Mouse (Mus musculus) brain, embryonic 14.5 days (tissue): ENCODE results near the gene Nit2. TPM values are rescaled to one million over a fixed set of nuclear protein-coding genes. Genes with fewer than 3 reads are reported as not detected.
A peak's percentile ranks its signal among the peaks of the same experiment; 100 is the strongest.
"Not testable (repeated sequence)": the region's sequence is repeated elsewhere in the genome, so short reads cannot be mapped to it uniquely, and the experiment has no call there.

Source experiments
- DNase-seq: peaks from one replicate; pipeline ENCODE4 v3.0.0-alpha.2; 2011; ENCODE audit warnings: low read depth
- CTCF ChIP-seq: fragments of 200-500 bp; IDR thresholded peaks from 2 replicates; pipeline ENCODE4 v1.5.1; 2012; ENCODE audit warnings: inconsistent platforms, mild to moderate bottlenecking, moderate library complexity, borderline replicate concordance; ENCODE audit not compliant: insufficient read depth, insufficient read length; ENCODE audit errors: extremely low read depth
- POLR2A ChIP-seq: fragments of 200-500 bp; IDR thresholded peaks from 2 replicates; pipeline ENCODE4 v1.6.1; 2012; ENCODE audit warnings: mild to moderate bottlenecking, inconsistent platforms, borderline replicate concordance; ENCODE audit not compliant: poor library complexity, insufficient read depth, insufficient read length, severe bottlenecking; ENCODE audit errors: extremely low read depth
- polyA plus RNA-seq: library from polyadenylated mRNA; depleted of rRNA; stranded (reverse); fragments of >200 nt; gene quantifications from 2 replicates; pipeline ENCODE4 v1.2.3, GENCODE M21; 2012

Gene Nit2
- polyA plus RNA-seq, 1 experiment: 20.9 TPM

DNA sequence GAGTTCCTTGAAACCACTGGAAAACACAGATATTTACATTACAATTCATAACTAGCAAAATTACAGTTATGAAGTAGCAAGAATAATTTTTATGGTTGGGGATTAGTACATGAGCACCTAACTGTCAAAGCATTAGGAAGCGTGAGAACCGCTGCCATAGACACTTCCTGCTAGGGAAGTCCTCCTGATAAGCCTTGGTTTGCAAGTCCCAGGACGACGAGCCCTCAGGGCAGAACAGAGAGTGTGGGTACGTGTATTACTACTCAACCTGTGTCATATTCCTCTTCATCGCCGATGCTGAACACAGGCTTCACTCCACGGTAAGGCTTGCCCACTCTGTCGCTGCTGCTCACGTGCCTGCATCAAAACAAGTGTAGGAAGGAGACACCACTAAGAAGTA lies 10.5 kb upstream of the Nit2 start:
- DNase-seq: no peak
- no peak for TF ChIP-seq CTCF
- TF ChIP-seq POLR2A: no peak

DNA sequence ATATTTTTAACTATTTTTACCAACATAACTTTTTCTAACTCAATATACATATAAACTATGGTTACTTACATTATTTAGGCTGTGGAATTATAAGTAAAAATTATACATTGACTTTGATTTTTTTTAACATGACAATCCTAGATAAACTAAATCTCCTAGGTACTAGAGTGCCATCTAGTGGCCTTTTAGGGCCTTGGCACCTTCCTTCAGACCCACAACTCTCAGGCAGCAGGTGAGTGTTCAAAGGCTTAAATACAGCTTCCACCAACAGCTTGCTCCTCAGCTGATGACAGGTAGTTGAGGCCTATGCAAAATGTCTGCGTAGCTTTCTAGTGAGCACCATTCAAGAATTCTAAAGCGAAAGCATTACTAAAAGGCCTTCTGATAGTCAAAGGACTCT lies 10.1 kb upstream of the Nit2 start:
- TF ChIP-seq CTCF: peak; percentile 66; the same call in 1 of the 2 replicates
- TF ChIP-seq POLR2A: no peak
- peak; percentile 65 for DNase-seq

DNA sequence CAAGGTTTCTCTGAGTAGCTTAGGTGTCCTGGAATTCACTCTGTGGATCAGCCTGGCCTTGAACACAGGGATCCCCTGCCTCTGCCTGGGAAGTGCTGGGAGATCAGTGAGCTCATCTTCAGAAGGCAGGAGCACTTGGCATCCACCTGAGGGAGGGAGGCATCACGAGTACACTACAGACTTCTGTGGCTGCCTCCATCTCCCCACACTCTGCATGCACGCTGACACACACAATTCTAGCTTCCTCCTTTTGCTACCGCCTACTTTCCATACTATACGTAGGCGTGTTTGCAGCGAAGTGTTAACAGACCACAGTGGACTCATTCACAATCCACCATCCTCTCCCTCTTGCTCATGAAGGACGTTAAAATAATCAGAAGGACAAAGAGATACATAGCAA lies 9.1 kb upstream of the Nit2 start:
- no peak for DNase-seq
- TF ChIP-seq POLR2A (no peak), CTCF (no peak)

DNA sequence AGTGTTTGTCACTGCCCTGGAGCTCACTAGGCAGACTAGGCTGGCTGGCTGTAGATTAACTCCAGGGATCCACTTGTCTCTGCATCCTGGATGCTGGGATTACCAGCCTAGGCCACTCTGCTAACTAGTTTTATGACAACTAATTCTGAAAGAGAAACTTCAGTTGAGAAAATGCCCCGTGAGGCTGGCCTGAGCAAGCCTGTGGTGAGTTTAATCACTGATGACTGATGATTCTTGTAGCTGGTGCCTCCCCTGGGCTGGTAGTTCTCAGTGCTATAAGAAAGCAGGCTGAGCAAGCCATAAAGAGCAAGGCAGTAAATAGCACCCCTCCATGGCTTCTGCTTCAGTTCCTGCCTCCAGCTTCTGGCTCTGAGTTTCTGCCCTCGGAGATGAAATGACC lies 8.6 kb upstream of the Nit2 start:
- no peak for DNase-seq
- TF ChIP-seq POLR2A (no peak), CTCF (no peak)

DNA sequence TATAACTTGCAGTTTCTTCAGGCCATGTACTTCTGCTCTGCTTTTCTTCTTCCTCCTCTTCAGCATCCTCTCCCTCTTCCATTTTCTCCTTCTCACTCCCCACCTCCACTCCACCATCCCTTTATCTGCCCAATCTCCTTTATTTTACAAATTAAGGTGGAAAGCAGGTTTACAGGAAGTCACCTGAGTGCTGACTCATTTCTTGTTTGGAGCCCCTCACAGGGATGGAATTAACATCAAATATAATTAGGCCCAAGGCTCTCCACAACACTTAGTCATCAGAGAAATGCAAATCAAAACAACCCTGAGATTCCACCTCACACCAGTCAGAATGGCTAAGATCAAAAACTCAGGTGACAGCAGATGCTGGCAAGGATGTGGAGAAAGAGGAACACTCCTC lies 7.3 kb upstream of the Nit2 start:
- not testable (repeated sequence) for DNase-seq

DNA sequence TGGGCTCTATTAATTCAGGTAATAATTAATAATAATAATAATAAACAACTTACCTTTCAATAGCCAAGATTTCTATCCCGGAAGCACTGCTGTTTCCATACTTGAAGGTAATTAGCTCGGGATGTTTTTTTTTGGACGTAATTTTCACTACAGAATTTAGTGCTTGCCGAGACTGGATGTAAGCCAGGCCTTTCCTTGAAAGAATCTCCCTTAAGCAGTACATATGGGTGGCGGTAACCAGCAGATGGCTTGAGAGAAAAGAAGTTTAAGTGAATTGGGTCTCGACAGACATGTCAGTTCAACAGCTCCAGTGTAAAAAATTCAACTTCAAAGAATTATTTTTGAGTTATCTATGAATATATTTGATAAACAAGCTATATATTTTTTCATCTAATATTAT lies 4.4 kb upstream of the Nit2 start:
- peak; percentile 84 for DNase-seq
- TF ChIP-seq POLR2A (no peak), CTCF (no peak)

DNA sequence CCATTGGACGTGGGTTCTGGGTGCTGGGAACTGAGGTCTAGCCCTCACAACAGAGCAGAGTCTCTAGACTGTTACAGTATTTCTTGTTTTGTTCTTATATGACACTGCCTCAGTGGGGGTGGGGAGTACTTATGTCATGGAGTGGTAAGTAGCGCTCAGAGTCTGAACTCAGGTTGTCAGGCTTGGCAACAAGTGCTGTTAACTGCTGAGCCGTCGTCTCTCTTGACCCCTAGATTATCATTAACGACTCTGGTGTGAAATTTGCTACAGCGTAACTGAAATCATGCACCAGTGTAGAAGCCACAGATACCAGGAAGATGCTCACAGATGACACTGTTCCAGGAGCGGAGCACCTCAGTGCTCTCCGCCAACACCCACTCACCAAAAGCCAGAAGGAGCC lies 4.0 kb upstream of the Nit2 start:
- TF ChIP-seq CTCF: no peak
- no peak for TF ChIP-seq POLR2A
- peak; percentile 37 for DNase-seq

DNA sequence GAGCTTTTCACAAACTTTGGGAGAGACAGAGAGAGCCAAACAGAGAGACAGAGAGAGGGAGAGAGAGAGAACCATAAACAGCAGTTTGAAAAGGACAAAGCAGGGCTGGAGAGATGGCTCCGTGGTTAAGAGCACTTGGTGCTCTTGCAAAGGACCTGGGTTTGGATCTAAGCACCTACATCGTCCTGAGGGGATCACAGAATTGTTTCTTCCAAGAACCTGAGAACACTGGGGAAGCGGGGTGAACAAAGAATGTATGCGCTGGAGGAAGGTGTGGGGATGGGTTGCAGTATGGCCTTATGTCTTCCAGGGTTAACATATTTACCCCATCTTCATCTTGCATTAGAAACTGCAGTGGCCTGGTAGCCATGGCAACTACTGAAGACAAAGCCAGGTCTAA lies 1.1 kb upstream of the Nit2 start:
- no peak for DNase-seq
- TF ChIP-seq POLR2A (no peak), CTCF (no peak)

DNA sequence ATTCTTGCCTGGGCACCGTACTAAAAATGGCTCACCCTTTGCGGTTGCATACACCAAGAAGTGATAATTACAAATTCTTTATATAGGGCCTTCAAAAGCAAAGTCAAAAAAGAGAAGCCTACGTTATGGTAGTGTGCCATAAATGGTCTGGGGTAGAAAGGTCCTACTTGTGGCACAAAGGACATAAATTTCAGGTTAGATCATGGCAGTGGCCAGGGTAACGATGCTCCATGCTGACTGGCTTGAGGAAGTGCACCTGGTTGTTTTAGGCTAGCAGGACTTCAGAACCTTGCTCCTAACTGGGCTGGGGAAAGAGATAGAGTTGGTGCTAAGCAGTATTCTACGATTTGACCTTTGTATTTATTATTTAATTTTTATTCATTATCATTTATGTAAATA lies 372 bp upstream of the Nit2 start:
- DNase-seq: no peak
- TF ChIP-seq CTCF: no peak
- no peak for TF ChIP-seq POLR2A

DNA sequence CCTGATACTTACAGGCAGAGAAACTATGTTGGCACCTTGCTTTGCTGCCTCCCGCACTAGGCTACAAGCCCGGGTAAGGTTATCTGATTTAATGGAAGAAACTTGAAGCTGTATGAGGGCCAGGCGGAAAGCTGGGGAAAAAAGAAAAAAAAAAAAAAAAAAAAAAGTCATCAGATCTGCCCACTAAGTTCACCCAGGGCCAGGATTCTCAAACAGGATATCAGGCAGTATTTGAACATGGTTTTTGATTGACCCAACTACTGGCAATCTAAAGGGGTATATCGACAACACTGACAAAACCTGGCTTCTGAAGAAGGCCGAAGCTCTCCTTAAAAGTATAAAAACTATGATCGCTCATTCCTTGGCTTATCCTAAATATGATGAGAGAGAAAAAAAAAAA lies 1.1 kb downstream of the Nit2 start:
- no peak for DNase-seq
- TF ChIP-seq POLR2A (no peak), CTCF (no peak)

DNA sequence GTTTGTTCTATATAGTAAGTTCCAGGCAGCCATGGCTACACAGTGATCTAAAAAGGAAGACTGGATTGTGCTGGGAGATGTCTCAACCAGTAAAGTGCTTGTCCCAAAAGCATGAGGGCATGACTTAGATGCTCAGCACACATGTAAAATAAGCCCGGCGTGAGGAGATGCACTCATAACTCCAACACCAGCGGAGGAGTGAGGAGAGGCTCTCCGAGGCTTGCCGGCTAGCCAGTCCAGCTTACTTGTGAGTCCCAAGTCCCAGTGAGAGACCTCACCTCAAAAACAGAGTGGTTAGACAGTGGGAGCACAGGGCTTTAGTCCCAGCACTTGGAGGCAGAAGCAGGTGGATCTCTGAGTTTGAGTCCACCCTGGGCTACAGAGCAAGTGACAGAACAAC lies 2.0 kb downstream of the Nit2 start:
- no peak for DNase-seq
- TF ChIP-seq CTCF (no peak), POLR2A (no peak)

DNA sequence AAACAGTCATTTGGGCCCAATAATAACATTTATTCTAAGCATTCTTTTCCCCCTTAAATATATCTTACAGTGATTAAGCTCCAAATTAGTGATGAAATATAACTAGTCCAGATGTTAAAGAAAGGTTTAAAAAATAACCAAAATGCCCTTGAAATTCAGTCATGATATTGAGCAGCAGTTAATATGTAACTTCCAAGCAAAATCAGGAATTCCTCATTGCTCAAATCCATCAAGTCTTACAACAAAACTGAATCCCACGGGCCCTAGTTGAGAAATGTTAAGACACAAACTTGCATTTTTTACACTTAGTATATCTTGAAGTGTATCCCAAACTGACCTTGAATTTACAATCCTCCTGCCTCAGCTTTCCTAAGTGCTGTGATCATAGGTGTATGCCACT lies 3.4 kb downstream of the Nit2 start:
- no peak for TF ChIP-seq CTCF
- no peak for TF ChIP-seq POLR2A

DNA sequence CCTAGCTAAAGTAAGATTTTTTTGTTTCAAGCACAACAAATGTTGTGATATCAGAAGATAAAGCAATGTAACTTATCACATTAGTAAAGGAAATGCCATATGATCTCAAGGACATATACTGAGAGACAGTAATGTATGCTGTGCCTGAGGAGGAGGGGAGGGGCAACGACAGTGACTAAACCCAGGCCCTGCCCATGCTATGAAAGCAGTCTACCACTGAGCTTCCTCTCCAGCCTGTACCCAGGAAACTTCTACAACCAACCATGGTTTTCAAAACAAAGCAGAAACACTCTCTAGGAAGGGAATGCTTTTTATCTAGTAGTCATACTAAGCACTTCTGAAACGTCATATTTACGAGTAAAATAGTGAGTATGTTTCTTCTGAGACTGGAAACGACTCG lies 4.3 kb downstream of the Nit2 start:
- TF ChIP-seq CTCF: no peak
- TF ChIP-seq POLR2A: no peak
- DNase-seq: no peak

More for the DNA sequence above, 3.4 kb downstream of the Nit2 start:
- DNase-seq: no peak
